Mouse (Mus musculus) layer of hippocampus, adult 8-10 months (tissue): Measurements from ENCODE around the gene Spag4. TPM values are rescaled to one million over a fixed set of nuclear protein-coding genes. Genes with fewer than 3 reads are reported as not detected.
"Not testable (repeated sequence)": the region's sequence is repeated elsewhere in the genome, so short reads cannot be mapped to it uniquely, and the experiment has no call there.

Source experiments
- DNase-seq, 2 experiments: peaks; one replicate each; pipeline ENCODE4 v3.0.0; 2022; ENCODE audit warnings: low spot score in 2 of 2
- total RNA-seq, 4 experiments: library from RNA; stranded (reverse); gene quantifications; 2 replicates each; pipeline ENCODE4 v1.2.4; 2022

Spag4 gene
- total RNA-seq, 4 experiments from 2014 or later: 3.3 to 4.7 (median 4.2) TPM

DNA sequence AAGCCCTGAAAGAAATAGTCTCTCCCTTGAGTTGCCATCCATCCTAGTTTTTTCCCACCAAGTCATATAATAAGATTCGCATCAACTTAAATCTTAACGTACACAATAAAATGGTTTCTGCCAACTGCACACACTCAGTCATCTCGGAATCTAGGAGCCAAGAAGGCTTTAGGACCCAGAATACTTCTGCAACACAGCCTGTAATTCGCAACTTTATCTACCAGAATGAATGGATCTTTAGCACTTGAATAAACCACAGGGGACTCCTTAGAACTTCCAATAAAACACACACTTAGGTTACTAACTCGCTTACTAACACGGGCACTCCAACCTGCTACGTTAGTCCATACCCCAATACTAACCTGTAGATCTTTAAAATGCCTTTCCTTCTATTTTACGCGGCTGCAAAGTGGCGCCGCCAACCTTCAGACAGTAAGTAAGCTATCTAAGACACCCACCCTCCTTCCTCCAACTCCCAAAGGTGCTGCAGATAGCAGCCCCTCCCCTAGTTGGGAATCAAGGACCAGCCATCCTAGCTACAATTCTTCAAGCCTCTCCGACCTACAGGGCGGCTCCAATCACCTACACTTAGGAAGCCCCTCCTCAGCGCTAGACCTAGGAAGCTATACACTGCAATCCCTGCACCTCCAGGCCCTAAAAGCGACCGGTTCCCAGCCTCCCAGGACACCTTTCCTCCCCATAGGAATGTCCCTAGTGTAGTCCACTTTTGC, 45.8 kb downstream of the Spag4 start:
- DNase-seq: no peak

DNA sequence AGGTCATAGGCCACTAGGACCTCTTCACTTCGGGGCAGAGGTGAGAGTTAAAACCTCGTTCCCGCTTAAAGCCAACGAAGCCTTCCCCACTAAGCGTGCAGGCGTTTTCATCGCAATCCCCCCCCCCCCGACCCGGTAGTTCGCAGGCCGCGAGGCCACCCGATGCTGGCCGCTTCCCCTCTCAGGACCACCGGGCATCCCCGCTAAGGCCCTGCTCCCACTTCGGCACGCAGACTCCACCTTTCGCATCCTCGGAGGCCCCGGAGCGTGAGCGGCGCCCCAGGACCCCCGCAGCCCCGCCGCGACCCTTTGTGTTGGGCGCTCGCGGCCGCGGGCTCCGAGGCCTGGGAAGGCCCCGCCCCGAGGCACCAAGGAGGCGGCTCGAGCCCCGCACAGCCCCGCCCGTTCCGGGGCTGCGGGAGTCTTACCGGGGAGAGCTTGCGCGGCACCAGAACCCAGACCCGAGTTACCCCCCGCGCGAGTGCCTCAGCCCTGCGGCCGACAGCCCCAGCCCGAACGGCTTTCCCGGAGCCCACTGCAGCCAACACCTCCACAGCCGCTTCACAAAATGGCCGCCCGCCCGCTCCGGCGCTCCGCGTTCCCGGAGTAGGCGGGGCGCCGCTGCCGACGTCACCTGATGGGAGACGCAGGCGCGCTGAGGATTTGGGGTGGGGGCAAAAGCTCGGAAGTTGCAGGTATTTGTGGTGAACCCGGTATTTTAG, 46.5 kb downstream of the Spag4 start, which contains the start of the genes Cpne1 and Rbm12:
Gene Cpne1 (minus strand): TSS at position 608 of the 722 bp plus-strand sequence.
Gene Rbm12 (minus strand): TSS at position 621 of the 722 bp plus-strand sequence.
- DNase-seq: peak; percentile 76 to 87

DNA sequence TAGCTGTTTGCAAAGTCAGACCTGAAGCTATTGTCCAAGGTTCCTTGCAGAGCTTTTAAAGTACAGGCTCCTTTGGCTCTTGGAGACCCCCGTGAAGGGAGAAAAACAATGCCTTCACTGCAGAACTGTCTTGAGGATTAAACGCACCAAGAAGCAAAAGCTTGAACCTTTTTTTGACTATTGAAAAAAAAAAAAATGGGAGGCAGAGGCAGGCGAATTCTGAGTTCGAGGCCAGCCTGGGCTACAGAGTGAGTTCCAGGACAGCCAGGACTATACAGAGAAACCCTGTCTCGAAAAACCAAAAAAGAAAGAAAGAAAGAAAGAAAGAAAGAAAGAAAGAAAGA, 47.1 kb downstream of the Spag4 start:
- not testable (repeated sequence) for DNase-seq

DNA sequence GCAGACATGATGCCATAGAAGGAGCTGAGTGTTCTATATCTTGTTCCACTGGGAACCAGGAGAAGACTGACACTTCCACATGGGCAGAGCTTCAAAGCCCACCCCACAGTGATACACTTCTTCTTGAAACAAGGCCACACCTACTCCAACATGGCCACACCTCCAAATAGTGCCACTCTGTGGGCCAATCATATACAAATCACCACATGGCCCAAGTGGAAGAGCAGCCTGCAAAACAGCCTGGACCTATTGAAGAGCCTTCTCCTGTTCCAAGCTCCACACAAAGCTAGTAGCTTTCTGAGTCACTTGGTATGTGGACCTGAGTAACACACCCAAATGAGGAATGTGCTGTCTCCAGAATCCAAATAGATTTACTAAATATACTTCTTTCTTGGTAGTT, 54.6 kb downstream of the Spag4 start:
- no peak for DNase-seq

Other genes with a start within 250 kb of the Spag4 start
- gene BC029722, start 245.7 kb upstream of the Spag4 start, total RNA-seq: 10 to 100 TPM; 54.2 to 56.6 (median 55.9) TPM
- 10 to 100 TPM; 53.8 to 72.8 (median 66.9) TPM for gene Eif6, start 238.2 kb upstream of the Spag4 start, total RNA-seq
- gene Fam83c, start 230.3 kb upstream of the Spag4 start, total RNA-seq: not detected
- gene Uqcc1, start 134.9 kb upstream of the Spag4 start, total RNA-seq: 10 to 100 TPM; 76.5 to 83.3 (median 78.3) TPM
- not detected for gene Gm15557, start 124.4 kb upstream of the Spag4 start, total RNA-seq
- under 1 TPM in 3 of 4 experiments, not detected in 1; 0.18 to 0.31 (median 0.31) TPM for gene Gdf5, start 119.8 kb upstream of the Spag4 start, total RNA-seq
- 10 to 100 TPM; 21.9 to 24.9 (median 24.5) TPM for gene Cep250, start 108.7 kb upstream of the Spag4 start, total RNA-seq
- gene 6430550D23Rik, start 57.2 kb upstream of the Spag4 start, total RNA-seq: 1 to 10 TPM in 3 of 4 experiments, under 1 TPM in 1; 0.97 to 3.0 (median 2.0) TPM
- 100 to 1,000 TPM; 182 to 233 (median 213) TPM for gene Ergic3, start 57.1 kb upstream of the Spag4 start, total RNA-seq
- not detected for gene Fer1l4, start 12.2 kb upstream of the Spag4 start, total RNA-seq
- 10 to 100 TPM; 31.2 to 34.6 (median 33.0) TPM for gene Cpne1, start 46.8 kb downstream of the Spag4 start, total RNA-seq
- 10 to 100 TPM; 25.4 to 37.4 (median 33.1) TPM for gene Rbm12, start 46.8 kb downstream of the Spag4 start, total RNA-seq
- gene Gm28036, start 61.9 kb downstream of the Spag4 start, total RNA-seq: 10 to 100 TPM; 17.8 to 23.4 (median 20.3) TPM
- 100 to 1,000 TPM in 3 of 4 experiments, 10 to 100 TPM in 1; 99.4 to 184 (median 132) TPM for gene Romo1, start 78.9 kb downstream of the Spag4 start, total RNA-seq
- 10 to 100 TPM; 39.0 to 54.5 (median 44.0) TPM for gene Nfs1, start 79.0 kb downstream of the Spag4 start, total RNA-seq
- 100 to 1,000 TPM; 305 to 360 (median 339) TPM for gene Rbm39, start 115.1 kb downstream of the Spag4 start, total RNA-seq
- 100 to 1,000 TPM in 3 of 4 experiments, 10 to 100 TPM in 1; 98.7 to 122 (median 109) TPM for gene Phf20, start 131.3 kb downstream of the Spag4 start, total RNA-seq
- 1 to 10 TPM; 4.8 to 7.1 (median 6.8) TPM for gene Cnbd2, start 247.1 kb downstream of the Spag4 start, total RNA-seq
- 10 to 100 TPM; 59.9 to 80.3 (median 72.3) TPM for gene Scand1, start 247.5 kb downstream of the Spag4 start, total RNA-seq